Mouse (Mus musculus): ENCODE data around the gene Timm50. TPM values are rescaled to one million over a fixed set of nuclear protein-coding genes. Genes with fewer than 3 reads are reported as not detected.

Gene Timm50
- polyA plus RNA-seq, 1 experiment from 2014 or later: 136 TPM

GRCm38 (mm10) chr7:28338108-28338998, 26.5 kb upstream of the Timm50 start, which contains the start of gene Supt5:
Gene Supt5, minus strand, starts transcription at chr7:28338746.
- Histone ChIP-seq H3K27ac (replicated peaks; ENCODE audit: low read depth, low read length) (peak within 1 kb of the TSS; percentile 85), H3K4me2 (ENCODE audit: low read length) (peak within 1 kb of the TSS; percentile 86), H3K4me1 (ENCODE audit: control insufficient read depth, insufficient read depth, low read length) (peaks cover 8% of the 10 kb centered on the region; the same call in 1 of the 2 replicates), H3K9me3 (ENCODE audit: control insufficient read depth, low read length) (no peaks in the 10 kb centered on the region), H3K9ac (replicated peaks; ENCODE audit: low read length) (peak within 1 kb of the TSS; percentile 88), H3K27me3 (ENCODE audit: control insufficient read depth, insufficient read depth, low read length) (no peaks in the 10 kb centered on the region), H3K36me3 (ENCODE audit: control insufficient read depth, insufficient read depth, low read length) (0 out of 2 replicates have a peak, but pooled peaks cover 5% of the 10 kb centered on the region), H3K4me3 (replicated peaks; ENCODE audit: low read depth, low read length) (peak within 1 kb of the TSS; percentile 98)
- under 1% methylated on average over 77 of the region's 77 CpGs for WGBS
- peak; percentile 100 for DNase-seq
- peak; percentile 98 for ATAC-seq (ENCODE audit: low FRiP score, low TSS enrichment)

- Histone ChIP-seq H3K27ac (replicated peaks; ENCODE audit: low read depth, low read length) (no peak overlapping the region), H3K9ac (replicated peaks; ENCODE audit: low read length) (no peak overlapping the region), H3K4me2 (ENCODE audit: low read length) (no peak overlapping the region), H3K4me3 (replicated peaks; ENCODE audit: low read depth, low read length) (no peak overlapping the region), H3K27me3 (ENCODE audit: control insufficient read depth, insufficient read depth, low read length) (no peaks in the 10 kb centered on the region), H3K9me3 (ENCODE audit: control insufficient read depth, low read length) (no peaks in the 10 kb centered on the region), H3K36me3 (ENCODE audit: control insufficient read depth, insufficient read depth, low read length) (peaks cover 14% of the 10 kb centered on the region), H3K4me1 (ENCODE audit: control insufficient read depth, insufficient read depth, low read length) (peaks cover 8% of the 10 kb centered on the region; the same call in 1 of the 2 replicates)
- 89% methylated on average over 2 of the region's 2 CpGs for WGBS
- ATAC-seq (ENCODE audit: low FRiP score, low TSS enrichment) (no peak), DNase-seq (no peak)
Measured at GRCm38 (mm10) chr7:28335471-28335870, 23.6 kb upstream of the Timm50 start.

GRCm38 (mm10) chr7:28334534-28334933, 22.7 kb upstream of the Timm50 start:
- no peak for ATAC-seq (ENCODE audit: low FRiP score, low TSS enrichment)
- WGBS: 95% methylated on average over 4 of the region's 4 CpGs

GRCm38 (mm10) chr7:28328260-28328659, 16.4 kb upstream of the Timm50 start:
- Histone ChIP-seq H3K4me3 (replicated peaks; ENCODE audit: low read depth, low read length) (no peak overlapping the region), H3K36me3 (ENCODE audit: control insufficient read depth, insufficient read depth, low read length) (peaks cover 79% of the 10 kb centered on the region), H3K4me2 (ENCODE audit: low read length) (no peak overlapping the region), H3K9me3 (ENCODE audit: control insufficient read depth, low read length) (no peaks in the 10 kb centered on the region), H3K4me1 (ENCODE audit: control insufficient read depth, insufficient read depth, low read length) (no peaks in the 10 kb centered on the region), H3K27me3 (ENCODE audit: control insufficient read depth, insufficient read depth, low read length) (no peaks in the 10 kb centered on the region), H3K27ac (replicated peaks; ENCODE audit: low read depth, low read length) (no peak overlapping the region), H3K9ac (replicated peaks; ENCODE audit: low read length) (no peak overlapping the region)
- ATAC-seq (ENCODE audit: low FRiP score, low TSS enrichment): no peak
- no peak for DNase-seq
- 96% methylated on average over 2 of the region's 2 CpGs for WGBS

More at GRCm38 (mm10) chr7:28334534-28334933, 22.7 kb upstream of the Timm50 start:
- Histone ChIP-seq H3K9me3 (ENCODE audit: control insufficient read depth, low read length) (no peaks in the 10 kb centered on the region), H3K27ac (replicated peaks; ENCODE audit: low read depth, low read length) (no peak overlapping the region), H3K4me1 (ENCODE audit: control insufficient read depth, insufficient read depth, low read length) (peaks cover 8% of the 10 kb centered on the region; the same call in 1 of the 2 replicates), H3K4me2 (ENCODE audit: low read length) (no peak overlapping the region), H3K4me3 (replicated peaks; ENCODE audit: low read depth, low read length) (no peak overlapping the region), H3K36me3 (ENCODE audit: control insufficient read depth, insufficient read depth, low read length) (peaks cover 24% of the 10 kb centered on the region), H3K27me3 (ENCODE audit: control insufficient read depth, insufficient read depth, low read length) (no peaks in the 10 kb centered on the region), H3K9ac (replicated peaks; ENCODE audit: low read length) (no peak overlapping the region)
- no peak for DNase-seq

GRCm38 (mm10) chr7:28326457-28326856, 14.6 kb upstream of the Timm50 start:
- H3K4me3 ChIP-seq (replicated peaks; ENCODE audit: low read depth, low read length): no peak overlapping the region
- no peak overlapping the region for H3K27ac ChIP-seq (replicated peaks; ENCODE audit: low read depth, low read length)
- H3K27me3 ChIP-seq (ENCODE audit: control insufficient read depth, insufficient read depth, low read length): no peaks in the 10 kb centered on the region
- DNase-seq (no peak), ATAC-seq (ENCODE audit: low FRiP score, low TSS enrichment) (no peak)
- H3K9me3 ChIP-seq (ENCODE audit: control insufficient read depth, low read length): no peaks in the 10 kb centered on the region
- peaks cover 97% of the 10 kb centered on the region for H3K36me3 ChIP-seq (ENCODE audit: control insufficient read depth, insufficient read depth, low read length)
- no peaks in the 10 kb centered on the region for H3K4me1 ChIP-seq (ENCODE audit: control insufficient read depth, insufficient read depth, low read length)
- H3K9ac ChIP-seq (replicated peaks; ENCODE audit: low read length): no peak overlapping the region
- 87% methylated on average over 4 of the region's 4 CpGs for WGBS
- H3K4me2 ChIP-seq (ENCODE audit: low read length): no peak overlapping the region

- peaks cover 98% of the 10 kb centered on the region for H3K36me3 ChIP-seq (ENCODE audit: control insufficient read depth, insufficient read depth, low read length)
- no peaks in the 10 kb centered on the region for H3K9me3 ChIP-seq (ENCODE audit: control insufficient read depth, low read length)
- no peak overlapping the region for H3K9ac ChIP-seq (replicated peaks; ENCODE audit: low read length)
- no peaks in the 10 kb centered on the region for H3K27me3 ChIP-seq (ENCODE audit: control insufficient read depth, insufficient read depth, low read length)
- no peak overlapping the region for H3K4me3 ChIP-seq (replicated peaks; ENCODE audit: low read depth, low read length)
- H3K4me1 ChIP-seq (ENCODE audit: control insufficient read depth, insufficient read depth, low read length): no peaks in the 10 kb centered on the region
- no peak for ATAC-seq (ENCODE audit: low FRiP score, low TSS enrichment)
- no peak overlapping the region for H3K4me2 ChIP-seq (ENCODE audit: low read length)
- no peak for DNase-seq
- 97% methylated on average over 8 of the region's 8 CpGs for WGBS
- no peak overlapping the region for H3K27ac ChIP-seq (replicated peaks; ENCODE audit: low read depth, low read length)
Measured at GRCm38 (mm10) chr7:28325293-28325692, 13.4 kb upstream of the Timm50 start.

- Histone ChIP-seq H3K27ac (replicated peaks; ENCODE audit: low read depth, low read length) (no peak overlapping the region), H3K4me2 (ENCODE audit: low read length) (no peak overlapping the region), H3K4me1 (ENCODE audit: control insufficient read depth, insufficient read depth, low read length) (no peaks in the 10 kb centered on the region), H3K27me3 (ENCODE audit: control insufficient read depth, insufficient read depth, low read length) (no peaks in the 10 kb centered on the region), H3K36me3 (ENCODE audit: control insufficient read depth, insufficient read depth, low read length) (peaks cover 98% of the 10 kb centered on the region), H3K9ac (replicated peaks; ENCODE audit: low read length) (no peak overlapping the region), H3K4me3 (replicated peaks; ENCODE audit: low read depth, low read length) (no peak overlapping the region), H3K9me3 (ENCODE audit: control insufficient read depth, low read length) (no peaks in the 10 kb centered on the region)
- ATAC-seq (ENCODE audit: low FRiP score, low TSS enrichment) (no peak), DNase-seq (no peak)
- WGBS: 97% methylated on average over 15 of the region's 15 CpGs
Measured at GRCm38 (mm10) chr7:28321974-28322720, 10.3 kb upstream of the Timm50 start.

- Histone ChIP-seq H3K4me1 (ENCODE audit: control insufficient read depth, insufficient read depth, low read length) (no peaks in the 10 kb centered on the region), H3K27me3 (ENCODE audit: control insufficient read depth, insufficient read depth, low read length) (no peaks in the 10 kb centered on the region), H3K9ac (replicated peaks; ENCODE audit: low read length) (no peak overlapping the region), H3K9me3 (ENCODE audit: control insufficient read depth, low read length) (no peaks in the 10 kb centered on the region), H3K4me3 (replicated peaks; ENCODE audit: low read depth, low read length) (no peak overlapping the region), H3K36me3 (ENCODE audit: control insufficient read depth, insufficient read depth, low read length) (peaks cover 98% of the 10 kb centered on the region), H3K27ac (replicated peaks; ENCODE audit: low read depth, low read length) (no peak overlapping the region), H3K4me2 (ENCODE audit: low read length) (no peak overlapping the region)
- WGBS: 96% methylated on average over 17 of the region's 17 CpGs
- ATAC-seq (ENCODE audit: low FRiP score, low TSS enrichment): no peak
- no peak for DNase-seq
Measured at GRCm38 (mm10) chr7:28318714-28319113, 6.8 kb upstream of the Timm50 start.

Measured in midbrain, embryonic 14.5 days (tissue).